Mouse (Mus musculus) C2C12 (cell line): ENCODE results near the gene Tm9sf2. TPM values are rescaled to one million over a fixed set of nuclear protein-coding genes. Genes with fewer than 3 reads are reported as not detected.
A peak's percentile ranks its signal among the peaks of the same experiment; 100 is the strongest.

ENCODE experiments used
- H3K27me3 ChIP-seq: one replicate; pipeline ENCODE4 v1.6.1; 2011; ENCODE audit not compliant: control insufficient read depth, insufficient read depth, insufficient read length
- H3K36me3 ChIP-seq: one replicate; pipeline ENCODE4 v1.6.1; 2011; ENCODE audit not compliant: control insufficient read depth, insufficient read depth
- H3K4me3 ChIP-seq: one replicate; pipeline ENCODE4 v1.5.1; 2011; ENCODE audit warnings: mild to moderate bottlenecking, control low read depth; ENCODE audit not compliant: poor library complexity, insufficient read depth, severe bottlenecking
- H3K79me2 ChIP-seq: one replicate; pipeline ENCODE4 v1.6.1; 2011; ENCODE audit not compliant: control insufficient read depth, insufficient read depth
- H3K79me3 ChIP-seq: one replicate; pipeline ENCODE4 v1.6.1; 2011; ENCODE audit warnings: low read depth, control low read depth
- H3ac ChIP-seq: one replicate; pipeline ENCODE3; 2011; ENCODE audit warnings: low read depth; ENCODE audit not compliant: control insufficient read depth, insufficient read length
- CEBPB ChIP-seq: IDR thresholded peaks from one replicate; pipeline ENCODE4 v1.6.1; 2011; ENCODE audit warnings: low read depth, mild to moderate bottlenecking, control low read depth, moderate library complexity
- CTCF ChIP-seq: IDR thresholded peaks from one replicate; pipeline ENCODE4 v1.5.1; 2011; ENCODE audit not compliant: control insufficient read depth, insufficient read depth, insufficient read length
- FOSL1 ChIP-seq: IDR thresholded peaks from one replicate; pipeline ENCODE4 v1.8.0; 2011; ENCODE audit warnings: mild to moderate bottlenecking, low read length; ENCODE audit not compliant: poor library complexity, insufficient read depth, severe bottlenecking
- MAX ChIP-seq: IDR thresholded peaks from one replicate; pipeline ENCODE4 v1.6.1; 2011; ENCODE audit warnings: mild to moderate bottlenecking, control low read depth
- MYOD1 ChIP-seq: IDR thresholded peaks from one replicate; pipeline ENCODE4 v1.6.1; 2011; ENCODE audit warnings: low read depth; ENCODE audit not compliant: control insufficient read depth, insufficient read length
- MYOG ChIP-seq: IDR thresholded peaks from one replicate; pipeline ENCODE4 v1.6.1; 2011; ENCODE audit not compliant: control insufficient read depth, insufficient read length; ENCODE audit errors: extremely low read depth
- USF1 ChIP-seq: IDR thresholded peaks from one replicate; pipeline ENCODE4 v1.6.1; 2011; ENCODE audit warnings: low read depth, mild to moderate bottlenecking, control low read depth, moderate library complexity
- polyA plus RNA-seq: library from polyadenylated mRNA; unstranded; fragments of >200 nt; fragmentation: generic; extraction: Trizol; gene quantifications from one replicate; pipeline ENCODE4 v1.2.1, GENCODE M21; 2012; ENCODE audit warnings: missing spikeins

Gene Tm9sf2
- polyA plus RNA-seq, 1 experiment = 44.6 TPM

GRCm38 (mm10) chr14:122105391-122106285, 1.2 kb upstream of the Tm9sf2 start:
- Histone ChIP-seq H3ac (peak overlapping the region; percentile 66), H3K4me3 (peak overlapping the region; percentile 26), H3K79me3 (peaks cover 35% of the 10 kb centered on the region), H3K36me3 (peaks cover 3% of the 10 kb centered on the region), H3K79me2 (peaks cover 37% of the 10 kb centered on the region), H3K27me3 (no peaks in the 10 kb centered on the region)
- TF ChIP-seq MYOD1 (no peak), MYOG (no peak), CTCF (no peak), CEBPB (no peak), FOSL1 (no peak), USF1 (no peak), MAX (no peak)

GRCm38 (mm10) chr14:122107481-122108214, 810 bp downstream of the Tm9sf2 start:
- peaks cover 57% of the 10 kb centered on the region for H3K79me2 ChIP-seq
- H3K36me3 ChIP-seq = peaks cover 16% of the 10 kb centered on the region
- peak overlapping the region; percentile 99 for H3ac ChIP-seq
- no peak for TF ChIP-seq USF1
- no peak for TF ChIP-seq MAX
- TF ChIP-seq CEBPB = no peak
- TF ChIP-seq MYOD1 = no peak
- TF ChIP-seq CTCF = no peak
- TF ChIP-seq MYOG = no peak
- no peak for TF ChIP-seq FOSL1
- H3K79me3 ChIP-seq = peaks cover 55% of the 10 kb centered on the region
- H3K4me3 ChIP-seq = peak overlapping the region; percentile 95
- H3K27me3 ChIP-seq = no peaks in the 10 kb centered on the region

- Histone ChIP-seq H3K36me3 (peaks cover 25% of the 10 kb centered on the region), H3K79me3 (peaks cover 94% of the 10 kb centered on the region), H3K4me3 (no peak overlapping the region), H3K79me2 (peaks cover 98% of the 10 kb centered on the region), H3ac (no peak overlapping the region), H3K27me3 (no peaks in the 10 kb centered on the region)
- TF ChIP-seq USF1 (no peak), FOSL1 (no peak), CEBPB (no peak), CTCF (no peak), MYOD1 (no peak), MAX (no peak), MYOG (no peak)
Observed at GRCm38 (mm10) chr14:122111681-122112080, 4.8 kb downstream of the Tm9sf2 start.

- H3K4me3 ChIP-seq = no peak overlapping the region
- peaks cover 25% of the 10 kb centered on the region for H3K36me3 ChIP-seq
- TF ChIP-seq CTCF (no peak), CEBPB (no peak), USF1 (no peak), MAX (no peak), MYOD1 (no peak), FOSL1 (no peak), MYOG (no peak)
- no peak overlapping the region for H3ac ChIP-seq
- H3K79me2 ChIP-seq = peaks cover 100% of the 10 kb centered on the region
- peaks cover 99% of the 10 kb centered on the region for H3K79me3 ChIP-seq
- H3K27me3 ChIP-seq = no peaks in the 10 kb centered on the region
Observed at GRCm38 (mm10) chr14:122112311-122112710, 5.5 kb downstream of the Tm9sf2 start.

GRCm38 (mm10) chr14:122116200-122116599, 9.4 kb downstream of the Tm9sf2 start:
- H3K79me3 ChIP-seq = peaks cover 85% of the 10 kb centered on the region
- H3K79me2 ChIP-seq = peaks cover 90% of the 10 kb centered on the region
- no peaks in the 10 kb centered on the region for H3K27me3 ChIP-seq
- TF ChIP-seq FOSL1 = no peak
- no peak for TF ChIP-seq MYOG
- TF ChIP-seq CEBPB = no peak
- TF ChIP-seq USF1 = no peak
- TF ChIP-seq MAX = no peak
- no peak for TF ChIP-seq CTCF
- no peak for TF ChIP-seq MYOD1
- no peak overlapping the region for H3K4me3 ChIP-seq
- H3K36me3 ChIP-seq = peaks cover 16% of the 10 kb centered on the region
- H3ac ChIP-seq = no peak overlapping the region
